Mouse (Mus musculus) urinary bladder, postnatal 4 days (tissue): Measurements from ENCODE around the gene Rassf9.

ENCODE experiments used
- DNase-seq, 2 experiments: peaks; one replicate each; pipeline ENCODE4 v3.0.0; 2021 to 2022; ENCODE audit warnings: low spot score in 2 of 2

Rassf9 gene

GRCm38 (mm10) chr10:102511807-102512461 lies at the start of gene Rassf9:
Gene Rassf9, plus strand, starts transcription at chr10:102512222.
- DNase-seq = no peak

DNA sequence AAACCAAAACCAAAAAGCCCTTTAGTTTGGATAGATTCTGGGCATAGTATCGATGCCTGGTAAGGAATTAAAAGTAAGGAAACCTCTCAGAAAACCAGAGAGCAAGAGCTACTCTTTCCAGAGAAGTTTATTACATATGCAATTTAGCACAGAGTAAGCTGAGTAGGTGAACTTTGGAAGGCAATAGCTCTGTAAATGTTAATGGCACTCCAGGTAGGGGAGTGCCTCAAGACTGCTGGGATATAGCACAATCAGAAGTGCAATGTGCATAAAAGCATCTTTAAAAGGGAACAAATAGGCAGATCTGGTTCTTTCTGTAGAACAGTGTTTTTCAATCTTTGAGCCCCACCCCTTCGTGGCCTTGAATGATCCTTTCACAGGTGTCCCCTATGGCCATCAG lies 42.6 kb upstream of the Rassf9 start:
- DNase-seq = no peak

GRCm38 (mm10) chr10:102490386-102490785 lies 21.6 kb upstream of the Rassf9 start, which contains the start of gene Nts:
Gene Nts, minus strand, starts transcription at chr10:102490486.
- DNase-seq = no peak

- no peak for DNase-seq
Measured at GRCm38 (mm10) chr10:102491792-102492191, 20.2 kb upstream of the Rassf9 start.

DNA sequence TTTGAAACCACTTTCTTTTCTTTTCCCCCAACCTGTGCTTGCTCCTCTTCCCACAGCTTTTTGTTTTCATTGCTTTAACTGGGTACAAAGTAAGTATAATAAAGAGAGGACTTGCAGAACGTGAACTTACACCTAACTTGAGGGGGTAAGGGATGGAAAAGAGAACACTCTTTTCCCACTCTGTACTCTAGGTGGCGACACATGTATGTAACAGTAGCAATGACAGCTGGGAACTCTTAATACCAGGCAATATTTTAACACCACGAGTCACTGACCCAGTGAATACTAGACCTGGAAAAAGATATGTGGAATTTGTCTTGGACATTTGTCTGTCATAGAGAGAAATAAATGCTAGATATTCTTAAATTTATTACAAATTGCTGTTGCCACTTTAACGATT lies 13.3 kb upstream of the Rassf9 start:
- no peak for DNase-seq

- no peak for DNase-seq
Measured at GRCm38 (mm10) chr10:102507386-102507785, 4.6 kb upstream of the Rassf9 start.

DNA sequence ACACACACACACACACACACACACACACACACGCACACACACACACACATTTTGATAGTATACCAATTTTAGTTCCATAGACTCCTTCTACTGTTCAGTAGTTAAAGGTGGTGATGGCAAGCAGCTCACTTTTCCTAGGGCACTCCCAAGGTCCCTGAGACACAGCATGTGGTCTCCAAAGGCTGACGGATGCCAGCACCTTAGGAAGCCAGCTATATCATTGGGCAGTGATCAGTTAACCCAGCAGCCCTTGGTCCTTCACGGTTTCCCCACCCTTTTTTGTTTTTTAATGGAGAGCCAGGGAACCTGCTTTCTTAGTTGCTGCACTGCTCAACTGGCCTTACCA lies 588 bp upstream of the Rassf9 start:
- DNase-seq = no peak

DNA sequence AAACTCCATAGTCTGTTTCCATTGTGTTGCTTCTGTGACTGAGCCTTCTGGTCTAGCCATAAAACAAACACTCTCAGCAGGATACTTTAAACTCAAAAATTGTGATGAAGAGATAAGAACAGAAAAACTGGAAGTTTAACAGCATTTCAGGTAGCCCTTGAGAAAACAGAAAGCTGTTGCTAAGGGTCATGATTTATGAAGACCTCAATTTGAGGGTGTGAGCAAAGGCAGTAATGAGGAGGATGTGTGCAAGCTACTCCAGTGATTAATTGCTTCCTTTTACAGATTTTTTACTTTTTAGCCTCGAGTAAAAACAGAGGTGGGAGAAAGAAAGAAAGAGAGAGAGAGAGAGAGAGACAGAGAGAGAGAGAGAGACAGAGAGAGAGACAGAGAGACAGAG lies 2.1 kb downstream of the Rassf9 start:
- no peak for DNase-seq

DNA sequence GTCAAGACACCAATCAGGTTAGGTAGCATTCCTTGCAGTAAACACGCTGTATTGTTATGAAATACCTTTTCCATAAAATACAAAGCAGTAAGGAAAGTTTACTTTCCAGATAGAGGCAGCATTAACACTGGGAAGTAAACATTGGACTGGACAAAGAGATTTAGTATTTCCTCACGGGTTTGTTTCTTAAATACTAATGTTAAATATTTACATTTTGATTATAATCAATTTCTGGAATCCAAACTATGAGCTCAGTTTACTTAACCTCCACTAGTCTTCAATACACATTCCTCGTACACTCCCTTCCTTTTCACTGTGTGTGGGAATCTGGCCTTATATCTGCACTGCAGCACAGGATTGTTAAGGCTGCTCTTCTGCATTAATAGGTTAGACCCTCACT lies 15.9 kb downstream of the Rassf9 start:
- DNase-seq = no peak

DNA sequence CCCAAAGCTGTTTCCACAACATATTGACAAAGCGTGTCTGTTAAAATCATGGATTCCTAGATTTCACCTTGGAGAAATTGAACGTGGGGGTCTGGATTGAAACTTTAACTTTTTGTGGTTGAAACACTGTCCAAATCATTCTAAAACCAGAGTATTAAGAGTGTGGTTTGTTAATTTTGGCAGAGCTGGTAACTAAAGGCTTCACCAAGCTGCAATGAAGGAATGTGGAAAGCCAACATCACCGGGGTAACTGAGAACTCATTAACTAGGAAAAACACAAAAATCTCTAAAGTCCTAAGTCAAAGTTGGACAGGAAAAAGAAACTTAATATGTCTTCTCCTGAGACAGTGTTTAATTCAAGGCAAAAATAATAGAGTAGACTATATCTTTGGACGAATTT lies 41.9 kb downstream of the Rassf9 start:
- DNase-seq = no peak

DNA sequence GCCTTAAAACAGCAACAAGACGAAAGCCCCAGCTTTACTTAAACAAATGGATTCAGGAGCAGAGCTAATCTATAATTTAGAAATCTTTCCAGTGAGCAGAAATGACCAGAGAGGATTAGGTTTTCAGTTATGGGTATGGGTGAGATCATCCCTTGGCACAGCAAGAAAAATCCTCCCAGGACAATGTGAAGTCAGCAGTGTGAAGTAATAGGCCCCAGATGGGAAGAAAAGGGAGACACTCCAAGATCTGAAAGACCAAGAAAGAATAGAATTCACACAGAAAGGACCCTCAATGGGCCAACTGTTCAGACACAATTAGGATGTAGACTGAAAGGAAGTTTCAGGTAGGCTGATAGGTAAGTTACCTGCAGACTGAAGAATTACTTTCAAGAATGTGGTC lies 50.5 kb downstream of the Rassf9 start:
- no peak for DNase-seq

DNA sequence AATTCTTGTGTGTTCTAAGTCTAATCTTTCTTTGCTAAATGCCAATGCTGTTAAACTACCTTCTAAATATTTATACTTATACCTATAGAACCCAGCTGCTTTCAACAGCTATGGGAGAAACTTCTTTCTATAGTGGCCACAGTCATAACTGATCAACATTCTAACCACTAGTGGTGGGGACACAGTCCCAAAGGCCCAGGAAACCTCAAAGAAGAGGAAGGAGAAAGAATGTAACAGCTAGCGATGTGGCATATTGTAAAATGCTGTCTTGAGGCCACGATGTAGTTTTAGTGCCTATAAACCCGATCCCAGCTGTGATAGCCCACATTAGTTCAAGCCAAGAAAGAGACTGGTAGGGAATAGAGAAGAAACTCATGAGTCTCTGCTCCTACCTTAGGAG lies 65.9 kb downstream of the Rassf9 start:
- no peak for DNase-seq

DNA sequence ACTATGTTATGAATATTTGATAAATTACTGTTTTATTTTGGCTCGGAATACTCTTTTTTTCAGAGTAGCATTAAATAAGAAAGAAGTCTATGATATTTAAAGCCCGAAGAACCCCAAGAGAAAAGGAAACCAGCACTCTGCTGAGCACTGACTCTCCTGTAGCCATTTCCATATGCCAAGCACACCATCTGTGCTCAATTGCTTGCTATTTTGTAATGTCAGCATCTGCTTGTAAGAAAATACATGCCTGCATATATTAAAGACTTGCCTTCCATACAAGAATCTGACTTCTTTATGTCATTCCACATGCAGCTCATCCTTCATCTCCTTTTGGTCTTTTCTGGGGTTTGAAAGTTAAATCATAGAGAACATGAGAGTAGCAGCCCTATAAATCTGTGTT lies 82.3 kb downstream of the Rassf9 start:
- no peak for DNase-seq
